Mouse (Mus musculus) kidney, embryonic 14.5 days (tissue): ENCODE data around the gene Stat5a. TPM values are rescaled to one million over a fixed set of nuclear protein-coding genes. Genes with fewer than 3 reads are reported as not detected.

Experiments used
- ATAC-seq: fragments of 200-750 bp; cut with Nextera tagmentation; 2 replicates; pipeline ENCODE4 v1.8.0; 2017; ENCODE audit warnings: moderate number of reproducible peaks, mild to moderate bottlenecking, moderate TSS enrichment, moderate library complexity; ENCODE audit not compliant: low FRiP score, low TSS enrichment
- H3K27ac ChIP-seq: fragments of 300-500 bp; sonication (generic); 2 replicates; pipeline ENCODE4 v1.5.1; 2014; ENCODE audit warnings: low read depth, mild to moderate bottlenecking, low read length, moderate library complexity, mixed read lengths
- H3K27me3 ChIP-seq: fragments of 300-500 bp; sonication (generic); 2 replicates; pipeline ENCODE4 v1.6.1; 2014; ENCODE audit warnings: mild to moderate bottlenecking, low read length; ENCODE audit not compliant: control insufficient read depth, insufficient read depth
- H3K36me3 ChIP-seq: fragments of 300-500 bp; sonication (generic); 2 replicates; pipeline ENCODE4 v1.6.1; 2014; ENCODE audit warnings: low read length, mixed read lengths; ENCODE audit not compliant: control insufficient read depth, insufficient read depth
- H3K4me1 ChIP-seq: fragments of 300-500 bp; sonication (generic); 2 replicates; pipeline ENCODE4 v1.6.1; 2014; ENCODE audit warnings: low read length, mixed read lengths; ENCODE audit not compliant: control insufficient read depth, insufficient read depth
- H3K4me2 ChIP-seq: fragments of 300-500 bp; sonication (generic); replicated peaks from 2 replicates; pipeline ENCODE4 v1.6.1; 2014; ENCODE audit warnings: low read depth, mild to moderate bottlenecking, low read length
- H3K4me3 ChIP-seq: fragments of 300-500 bp; sonication (generic); 2 replicates; pipeline ENCODE4 v1.5.1; 2014; ENCODE audit warnings: mild to moderate bottlenecking, low read length
- H3K9ac ChIP-seq: fragments of 300-500 bp; sonication (generic); 2 replicates; pipeline ENCODE4 v1.6.1; 2014; ENCODE audit warnings: low read depth, mild to moderate bottlenecking, low read length, moderate library complexity
- H3K9me3 ChIP-seq: fragments of 300-500 bp; sonication (generic); 2 replicates; pipeline ENCODE4 v1.6.1; 2016; ENCODE audit warnings: low read length; ENCODE audit not compliant: control insufficient read depth
- WGBS: fragments of 180-500 bp; shearing (Covaris S2); extraction: QIAGEN DNeasy Blood & Tissue Kit; methylation state at CpG from one replicate; pipeline ENCODE4 v1.1.7; 2014; 5-methylcytosine and 5-hydroxymethylcytosine counted together
- polyA plus RNA-seq: library from polyadenylated mRNA; unstranded; fragments of >200 nt; fragmentation: Nextera tagmentation; extraction: Ambion mirVana; gene quantifications from 2 replicates; pipeline ENCODE4 v1.2.1, GENCODE M21; 2014

Stat5a gene
- polyA plus RNA-seq, 1 experiment from 2014 or later: 3.0 TPM

DNA sequence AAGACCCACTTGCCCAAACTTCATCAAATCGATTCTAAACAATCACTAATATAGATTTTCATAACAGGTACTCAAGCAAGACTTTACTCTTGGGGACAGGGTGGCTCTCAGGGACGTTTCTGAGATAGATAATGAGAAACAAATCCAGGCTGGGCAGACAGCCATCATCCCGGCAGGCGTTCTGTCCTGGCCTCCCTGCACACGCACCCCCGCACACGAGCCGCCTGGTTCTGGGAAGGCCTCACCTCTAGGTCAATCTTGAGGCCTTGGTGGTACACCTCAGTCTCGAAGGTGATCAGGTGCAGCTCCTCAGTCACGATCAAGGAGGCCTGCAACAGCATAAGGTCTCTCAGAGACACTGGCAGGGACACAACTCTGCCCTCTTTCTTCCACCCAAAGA lies 36.9 kb downstream of the Stat5a start:
- no peak overlapping the region for H3K9ac ChIP-seq
- no peak overlapping the region for H3K4me3 ChIP-seq
- H3K4me1 ChIP-seq: no peaks in the 10 kb centered on the region
- 81% methylated on average over 10 of the region's 10 CpGs for WGBS
- H3K9me3 ChIP-seq: no peaks in the 10 kb centered on the region
- no peak overlapping the region for H3K27ac ChIP-seq
- no peak overlapping the region for H3K4me2 ChIP-seq
- peaks cover 6% of the 10 kb centered on the region; the same call in 1 of the 2 replicates for H3K36me3 ChIP-seq
- no peak for ATAC-seq
- H3K27me3 ChIP-seq: no peaks in the 10 kb centered on the region

DNA sequence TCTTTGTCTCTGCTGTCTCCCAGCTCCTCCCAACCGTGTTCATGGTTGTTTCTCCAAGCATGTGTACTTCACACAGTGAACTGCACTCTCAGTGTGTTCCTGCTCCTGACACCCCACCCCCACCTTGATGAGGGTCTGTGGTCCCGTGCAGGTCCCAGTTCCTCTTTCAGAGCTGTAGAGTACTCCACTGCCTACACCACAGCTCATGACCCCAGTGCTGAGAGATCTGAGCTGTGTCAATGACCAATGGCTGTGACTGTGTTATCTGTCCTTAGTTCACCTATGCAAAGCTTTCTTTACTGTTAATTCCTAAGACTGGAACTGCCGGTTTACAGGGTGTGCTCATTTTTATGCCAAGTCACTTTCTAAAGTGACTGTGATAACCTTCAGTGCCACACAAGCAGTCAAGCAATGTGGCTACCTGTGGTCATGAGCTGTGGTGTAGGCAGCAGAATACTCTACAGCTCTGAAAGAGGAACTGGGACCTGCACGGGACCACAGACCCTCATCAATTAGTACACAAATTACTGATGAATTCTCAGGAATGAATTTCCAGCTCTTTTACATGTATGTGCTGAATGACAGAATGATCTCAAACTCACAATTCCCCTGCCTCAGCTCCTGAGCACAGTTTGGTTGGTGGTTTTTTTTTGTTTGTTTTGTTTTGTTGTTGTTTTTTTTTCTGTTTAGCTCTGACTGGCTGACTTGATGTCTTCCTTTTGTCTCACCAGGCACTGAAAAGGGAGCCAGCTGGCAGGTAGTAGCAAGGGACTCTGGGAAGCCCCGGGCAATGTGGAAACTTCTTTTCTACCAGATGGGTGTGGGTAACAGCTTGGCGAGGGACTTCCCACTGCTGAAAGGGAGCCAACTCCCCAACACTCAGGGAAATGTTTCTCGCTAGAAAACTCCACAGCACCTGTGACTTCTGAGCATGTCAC lies 38.4 kb downstream of the Stat5a start:
- 0 out of 2 replicates have a peak, but pooled peaks cover 4% of the 10 kb centered on the region for H3K9me3 ChIP-seq
- no peak overlapping the region for H3K4me3 ChIP-seq
- H3K36me3 ChIP-seq: peaks cover 16% of the 10 kb centered on the region
- H3K27ac ChIP-seq: no peak overlapping the region
- H3K27me3 ChIP-seq: no peaks in the 10 kb centered on the region
- no peak for ATAC-seq
- no peak overlapping the region for H3K4me2 ChIP-seq
- no peaks in the 10 kb centered on the region for H3K4me1 ChIP-seq
- H3K9ac ChIP-seq: no peak overlapping the region
- WGBS: 88% methylated on average over 7 of the region's 7 CpGs

DNA sequence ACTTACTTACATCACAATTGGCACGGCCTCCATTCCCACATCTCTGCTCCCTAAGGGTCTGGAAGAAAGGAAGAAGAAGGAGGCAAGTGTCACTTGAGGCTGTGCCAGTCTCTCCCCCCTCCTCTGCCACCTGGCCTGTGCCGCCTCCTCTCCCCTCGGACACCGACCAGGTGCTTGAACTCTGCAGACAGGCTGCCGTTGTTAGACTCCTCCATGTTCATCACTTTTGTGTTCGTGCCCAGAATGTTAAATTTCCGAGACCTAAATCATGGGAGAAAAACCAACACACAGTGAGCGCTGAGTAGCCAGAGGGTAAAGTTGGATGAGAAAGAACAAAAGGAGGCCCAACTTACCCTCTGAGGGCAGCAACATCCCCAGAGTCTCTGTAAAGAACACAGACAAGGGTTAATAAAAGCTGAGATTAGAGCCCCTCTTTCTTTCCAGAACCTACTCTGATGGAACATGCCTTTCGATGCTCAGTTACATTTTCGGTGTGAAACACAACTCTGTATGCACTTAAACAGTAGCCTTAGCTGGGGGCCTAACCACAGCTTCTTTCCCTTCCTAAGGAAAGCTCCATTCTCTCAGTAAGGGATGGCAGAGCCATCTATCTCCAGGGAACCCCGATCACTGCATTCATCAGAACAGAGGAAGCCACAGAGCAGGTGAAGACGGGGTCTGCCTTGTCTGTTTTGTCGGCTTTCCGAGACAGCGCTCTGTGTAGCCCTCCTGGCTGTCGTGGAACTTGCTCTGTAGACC lies 39.5 kb downstream of the Stat5a start:
- H3K4me3 ChIP-seq: no peak overlapping the region
- no peak overlapping the region for H3K9ac ChIP-seq
- no peak overlapping the region for H3K4me2 ChIP-seq
- no peak overlapping the region for H3K27ac ChIP-seq
- no peaks in the 10 kb centered on the region for H3K4me1 ChIP-seq
- WGBS: 80% methylated on average over 16 of the region's 16 CpGs
- H3K36me3 ChIP-seq: peaks cover 17% of the 10 kb centered on the region
- 0 out of 2 replicates have a peak, but pooled peaks cover 4% of the 10 kb centered on the region for H3K9me3 ChIP-seq
- no peak for ATAC-seq
- no peaks in the 10 kb centered on the region for H3K27me3 ChIP-seq

GRCm38 (mm10) chr11:100904580-100905351 lies 45.6 kb downstream of the Stat5a start:
- no peak for ATAC-seq
- no peaks in the 10 kb centered on the region for H3K27me3 ChIP-seq
- no peak overlapping the region for H3K4me3 ChIP-seq
- peaks cover 33% of the 10 kb centered on the region for H3K36me3 ChIP-seq
- no peaks in the 10 kb centered on the region for H3K4me1 ChIP-seq
- 0 out of 2 replicates have a peak, but pooled peaks cover 4% of the 10 kb centered on the region for H3K9me3 ChIP-seq
- no peak overlapping the region for H3K4me2 ChIP-seq
- H3K9ac ChIP-seq: no peak overlapping the region
- WGBS: 76% methylated on average over 17 of the region's 20 CpGs
- H3K27ac ChIP-seq: no peak overlapping the region

DNA sequence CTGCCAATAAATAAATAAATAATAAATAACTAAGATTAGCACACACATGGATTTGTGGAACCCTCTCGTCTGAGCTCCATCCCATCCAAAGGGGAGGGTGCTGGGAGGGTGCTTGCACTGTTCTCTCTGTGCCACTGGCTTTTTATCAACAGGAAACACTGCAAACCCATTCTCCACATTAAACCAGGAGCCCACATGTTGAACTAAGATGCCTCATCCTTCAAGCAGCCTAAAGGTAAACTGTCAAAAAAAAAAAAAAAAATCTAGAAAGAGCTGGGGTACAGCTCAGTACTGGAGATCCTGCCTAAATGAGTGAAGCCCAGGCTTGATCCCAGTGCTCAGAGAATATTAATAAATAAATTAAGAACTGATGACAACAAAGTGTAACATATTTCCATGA lies 46.8 kb downstream of the Stat5a start:
- Histone ChIP-seq H3K4me3 (no peak overlapping the region), H3K9me3 (0 out of 2 replicates have a peak, but pooled peaks cover 4% of the 10 kb centered on the region), H3K27ac (no peak overlapping the region), H3K9ac (no peak overlapping the region), H3K27me3 (no peaks in the 10 kb centered on the region), H3K4me2 (no peak overlapping the region), H3K4me1 (no peaks in the 10 kb centered on the region), H3K36me3 (peaks cover 33% of the 10 kb centered on the region)
- WGBS: 83% methylated on average over 1 of the region's 1 CpGs
- ATAC-seq: no peak

- peaks cover 25% of the 10 kb centered on the region for H3K36me3 ChIP-seq
- H3K27me3 ChIP-seq: no peaks in the 10 kb centered on the region
- H3K9ac ChIP-seq: no peak overlapping the region
- H3K4me2 ChIP-seq: no peak overlapping the region
- H3K9me3 ChIP-seq: 0 out of 2 replicates have a peak, but pooled peaks cover 2% of the 10 kb centered on the region
- no peaks in the 10 kb centered on the region for H3K4me1 ChIP-seq
- WGBS: 87% methylated on average over 4 of the region's 4 CpGs
- H3K27ac ChIP-seq: no peak overlapping the region
- no peak for ATAC-seq
- H3K4me3 ChIP-seq: no peak overlapping the region
Measured at GRCm38 (mm10) chr11:100906885-100907284, 47.7 kb downstream of the Stat5a start.

- WGBS: 60% methylated on average over 2 of the region's 2 CpGs
- Histone ChIP-seq H3K4me3 (no peak overlapping the region), H3K9ac (no peak overlapping the region), H3K4me2 (no peak overlapping the region), H3K4me1 (no peaks in the 10 kb centered on the region), H3K36me3 (peaks cover 18% of the 10 kb centered on the region), H3K27me3 (no peaks in the 10 kb centered on the region), H3K9me3 (no peaks in the 10 kb centered on the region), H3K27ac (no peak overlapping the region)
- ATAC-seq: no peak
Measured at GRCm38 (mm10) chr11:100908112-100908511, 49.0 kb downstream of the Stat5a start.

- Histone ChIP-seq H3K4me3 (no peak overlapping the region), H3K9ac (no peak overlapping the region), H3K4me1 (no peaks in the 10 kb centered on the region), H3K36me3 (peaks cover 16% of the 10 kb centered on the region; the same call in 1 of the 2 replicates), H3K4me2 (no peak overlapping the region), H3K27ac (no peak overlapping the region), H3K9me3 (no peaks in the 10 kb centered on the region), H3K27me3 (no peaks in the 10 kb centered on the region)
- 72% methylated on average over 9 of the region's 9 CpGs for WGBS
- no peak for ATAC-seq
Measured at GRCm38 (mm10) chr11:100908567-100908966, 49.4 kb downstream of the Stat5a start.
